Mouse (Mus musculus): ENCODE measurements around the gene Scpep1.

DNA sequence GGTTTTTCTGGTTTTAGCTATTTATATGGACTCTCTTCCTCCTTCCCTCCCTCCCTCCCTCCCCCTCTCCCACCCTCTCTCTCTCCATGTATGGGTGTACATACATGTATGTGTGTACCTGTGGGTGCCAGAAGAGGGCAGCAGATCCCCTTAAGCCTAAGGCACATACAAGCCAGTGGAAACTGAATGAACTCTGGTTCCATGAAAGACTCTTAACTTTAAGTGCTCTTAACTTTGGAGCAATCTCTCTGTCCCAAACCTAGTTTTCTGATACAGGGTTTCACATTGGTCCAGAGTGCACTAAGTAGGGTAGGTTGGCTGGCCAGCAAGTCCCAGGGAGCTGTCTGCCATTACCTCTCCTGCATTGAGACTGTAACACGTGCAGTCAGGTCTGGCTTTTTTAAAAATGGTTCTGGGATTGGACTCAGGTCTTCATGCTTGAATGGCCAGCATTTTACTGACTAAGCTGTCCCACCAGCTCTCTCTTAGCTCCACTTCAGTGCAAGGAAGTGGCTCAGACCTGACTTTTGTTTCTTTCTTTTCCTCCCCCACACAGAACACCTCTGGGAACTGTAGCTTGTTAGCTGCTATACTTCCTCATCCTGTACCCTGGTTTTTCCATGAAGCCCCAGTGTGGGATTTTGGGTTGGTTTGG is 46.6 kb downstream of the Scpep1 start:
- no peak for TF ChIP-seq POLR2A (IDR thresholded peaks at IDR 0.05; ENCODE audit: borderline replicate concordance, extremely low read depth, low read depth, low read length)
- TF ChIP-seq CTCF (IDR thresholded peaks at IDR 0.05; ENCODE audit: insufficient read depth, low read length): peak; percentile 49; the same call in 1 of the 2 replicates

Measured in lung, adult 2 months (tissue).